Mouse (Mus musculus) neural tube, embryonic 14.5 days (tissue): ENCODE measurements around the gene Pgpep1l. TPM values are rescaled to one million over a fixed set of nuclear protein-coding genes. Genes with fewer than 3 reads are reported as not detected.

Experiments
- ATAC-seq: fragments of 200-750 bp; cut with Nextera tagmentation; 2 replicates; pipeline ENCODE4 v1.8.0; 2017; ENCODE audit warnings: low read depth, mild to moderate bottlenecking, moderate TSS enrichment, moderate library complexity
- H3K27ac ChIP-seq: fragments of 300-500 bp; sonication (generic); 2 replicates; pipeline ENCODE4 v1.5.1; 2014; ENCODE audit warnings: low read depth, mild to moderate bottlenecking, control low read depth, low read length, moderate library complexity, mixed read lengths
- H3K27me3 ChIP-seq: fragments of 300-500 bp; sonication (generic); 2 replicates; pipeline ENCODE4 v1.6.1; 2014; ENCODE audit warnings: low read length; ENCODE audit not compliant: control insufficient read depth, insufficient read depth
- H3K36me3 ChIP-seq: fragments of 300-500 bp; sonication (generic); 2 replicates; pipeline ENCODE4 v1.6.1; 2014; ENCODE audit warnings: low read length, mixed read lengths; ENCODE audit not compliant: control insufficient read depth, insufficient read depth
- H3K4me1 ChIP-seq: fragments of 300-500 bp; sonication (generic); 2 replicates; pipeline ENCODE4 v1.6.1; 2014; ENCODE audit warnings: low read length; ENCODE audit not compliant: control insufficient read depth, insufficient read depth
- H3K4me2 ChIP-seq: fragments of 300-500 bp; sonication (generic); 2 replicates; pipeline ENCODE4 v1.6.1; 2014; ENCODE audit warnings: mild to moderate bottlenecking, low read depth, low read length, control low read depth
- H3K4me3 ChIP-seq: fragments of 300-500 bp; sonication (generic); 2 replicates; pipeline ENCODE4 v1.5.1; 2014; ENCODE audit warnings: low read depth, low read length, control low read depth, mixed read lengths
- H3K9ac ChIP-seq: fragments of 300-500 bp; sonication (generic); replicated peaks from 2 replicates; pipeline ENCODE4 v1.6.1; 2014; ENCODE audit warnings: low read depth, mild to moderate bottlenecking, control low read depth, low read length, mixed read lengths
- H3K9me3 ChIP-seq: fragments of 300-500 bp; sonication (generic); 2 replicates; pipeline ENCODE4 v1.6.1; 2016; ENCODE audit warnings: low read length; ENCODE audit not compliant: control insufficient read depth
- WGBS: fragments of 180-500 bp; shearing (Covaris S2); extraction: QIAGEN DNeasy Blood & Tissue Kit; methylation state at CpG from one replicate; pipeline ENCODE4 v1.1.7; 2014; 5-methylcytosine and 5-hydroxymethylcytosine counted together
- polyA plus RNA-seq: library from polyadenylated mRNA; unstranded; fragments of >200 nt; fragmentation: Nextera tagmentation; extraction: Ambion mirVana; gene quantifications from 2 replicates; pipeline ENCODE4 v1.2.1, GENCODE M21; 2014

The Pgpep1l gene
- polyA plus RNA-seq, 1 experiment from 2014 or later: not detected

DNA sequence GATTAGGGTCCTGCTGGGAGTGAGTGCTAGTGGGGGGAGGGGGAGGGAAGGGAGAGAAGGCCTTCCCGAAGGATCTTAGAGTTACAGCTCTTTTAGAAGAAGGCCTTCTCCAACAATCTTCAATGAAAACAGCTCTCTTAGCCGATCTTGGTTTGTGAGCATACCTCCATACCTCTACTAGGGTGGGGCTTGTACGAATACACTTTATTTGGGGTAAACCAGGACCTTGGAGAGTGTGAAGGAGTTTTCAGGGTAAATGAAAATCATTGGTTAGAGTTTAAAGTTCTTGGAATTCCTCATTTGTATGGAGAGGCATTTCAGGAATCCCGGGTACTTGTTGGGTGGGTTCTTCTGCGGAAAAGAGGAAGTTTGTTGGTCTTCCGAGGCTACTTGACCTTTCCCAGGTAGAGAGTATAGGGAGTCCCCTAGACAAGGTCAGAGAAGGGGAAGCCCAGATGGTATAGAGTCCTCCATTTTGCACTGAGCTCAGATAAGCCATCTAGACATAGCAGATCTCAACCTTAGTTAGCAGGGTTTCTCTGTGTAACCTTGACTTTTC lies 4.4 kb downstream of the Pgpep1l start:
- Histone ChIP-seq H3K9ac (no peak overlapping the region), H3K9me3 (no peaks in the 10 kb centered on the region), H3K36me3 (no peaks in the 10 kb centered on the region), H3K4me1 (peaks cover 7% of the 10 kb centered on the region; the same call in 1 of the 2 replicates), H3K27me3 (no peaks in the 10 kb centered on the region), H3K27ac (no peak overlapping the region), H3K4me3 (no peak overlapping the region), H3K4me2 (no peak overlapping the region)
- no peak for ATAC-seq
- 92% methylated on average over 6 of the region's 6 CpGs for WGBS

DNA sequence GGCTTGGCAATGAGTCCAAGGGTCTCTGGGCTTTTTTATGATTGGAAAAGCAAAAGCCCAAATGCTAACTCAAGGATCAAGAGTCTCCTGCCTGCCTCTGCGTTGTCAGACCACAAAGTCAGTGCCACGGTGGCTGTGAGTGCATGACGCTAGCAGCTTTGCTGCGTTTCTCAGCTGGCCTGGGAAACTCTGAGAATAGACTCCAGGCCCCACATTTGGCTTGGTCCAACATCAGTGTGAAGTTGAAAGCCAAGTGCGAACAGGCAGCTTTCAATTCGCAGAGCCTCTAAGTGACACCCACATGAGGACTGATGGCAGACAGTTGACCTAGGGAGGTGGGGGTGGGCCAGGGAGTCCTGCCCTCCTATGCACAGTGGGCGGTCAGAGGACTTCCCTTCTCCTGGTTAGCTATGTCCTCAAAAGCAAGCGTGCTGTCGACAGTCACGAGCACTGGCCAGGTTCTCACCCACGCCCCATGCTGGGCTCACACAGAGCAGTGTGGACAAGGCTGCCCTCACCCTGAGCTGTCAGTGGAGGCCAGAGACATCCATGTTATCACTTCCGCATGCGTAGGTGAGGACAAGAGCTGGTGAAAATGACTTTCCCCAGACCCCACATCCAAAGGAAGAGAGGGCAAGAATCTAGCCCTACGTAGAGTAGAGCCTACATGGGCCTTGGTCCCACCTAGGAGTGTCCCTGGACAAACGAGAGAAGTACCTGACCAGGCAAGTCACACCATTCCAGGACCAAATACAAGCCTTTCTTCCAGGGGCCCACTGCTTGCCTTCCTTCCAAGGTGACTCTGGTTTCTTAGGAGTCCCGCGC lies 5.5 kb downstream of the Pgpep1l start:
- Histone ChIP-seq H3K4me3 (no peak overlapping the region), H3K27ac (no peak overlapping the region), H3K27me3 (no peaks in the 10 kb centered on the region), H3K9me3 (no peaks in the 10 kb centered on the region), H3K9ac (no peak overlapping the region), H3K4me2 (no peak overlapping the region), H3K4me1 (no peaks in the 10 kb centered on the region), H3K36me3 (no peaks in the 10 kb centered on the region)
- whole genome bisulfite sequencing: 86% methylated on average over 17 of the region's 17 CpGs
- no peak for ATAC-seq

DNA sequence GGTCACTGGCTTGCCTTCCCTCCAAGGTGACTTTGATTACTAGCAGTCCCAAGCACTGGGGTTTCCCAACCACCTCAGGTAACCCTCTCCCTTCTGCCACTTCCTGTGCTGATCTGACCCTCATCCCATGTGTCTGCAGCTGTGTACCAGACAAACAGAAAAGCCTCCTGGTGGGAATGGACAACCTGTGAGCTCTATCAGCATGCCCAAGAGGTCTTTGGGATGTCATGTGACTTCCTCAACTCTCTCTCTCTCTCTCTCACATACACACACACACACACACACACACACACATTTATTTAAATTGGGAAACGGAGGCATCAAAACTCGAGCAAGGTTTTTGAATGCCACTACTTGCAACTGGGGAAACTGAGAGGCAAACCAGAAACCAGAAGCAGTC lies 6.3 kb downstream of the Pgpep1l start:
- Histone ChIP-seq H3K9ac (no peak overlapping the region), H3K27ac (no peak overlapping the region), H3K9me3 (no peaks in the 10 kb centered on the region), H3K4me1 (no peaks in the 10 kb centered on the region), H3K4me2 (no peak overlapping the region), H3K36me3 (no peaks in the 10 kb centered on the region), H3K27me3 (no peaks in the 10 kb centered on the region), H3K4me3 (no peak overlapping the region)
- ATAC-seq: no peak
- WGBS: 63% methylated on average over 2 of the region's 2 CpGs

- H3K9ac ChIP-seq: no peak overlapping the region
- no peak for ATAC-seq
- H3K4me3 ChIP-seq: no peak overlapping the region
- H3K36me3 ChIP-seq: no peaks in the 10 kb centered on the region
- H3K4me2 ChIP-seq: no peak overlapping the region
- H3K27me3 ChIP-seq: no peaks in the 10 kb centered on the region
- no peaks in the 10 kb centered on the region for H3K9me3 ChIP-seq
- H3K4me1 ChIP-seq: no peaks in the 10 kb centered on the region
- 83% methylated on average over 3 of the region's 3 CpGs for WGBS
- H3K27ac ChIP-seq: no peak overlapping the region
Measured at GRCm38 (mm10) chr7:68250902-68251301, 13.1 kb downstream of the Pgpep1l start.

GRCm38 (mm10) chr7:68250411-68250810 lies 13.6 kb downstream of the Pgpep1l start:
- WGBS: 88% methylated on average over 1 of the region's 1 CpGs
- H3K36me3 ChIP-seq: no peaks in the 10 kb centered on the region
- no peak overlapping the region for H3K4me2 ChIP-seq
- H3K27me3 ChIP-seq: no peaks in the 10 kb centered on the region
- no peaks in the 10 kb centered on the region for H3K9me3 ChIP-seq
- no peak overlapping the region for H3K4me3 ChIP-seq
- no peak overlapping the region for H3K9ac ChIP-seq
- no peak for ATAC-seq
- H3K27ac ChIP-seq: no peak overlapping the region
- no peaks in the 10 kb centered on the region for H3K4me1 ChIP-seq

GRCm38 (mm10) chr7:68246249-68246648 lies 17.8 kb downstream of the Pgpep1l start:
- Histone ChIP-seq H3K27me3 (no peaks in the 10 kb centered on the region), H3K36me3 (no peaks in the 10 kb centered on the region), H3K4me1 (no peaks in the 10 kb centered on the region), H3K4me2 (no peak overlapping the region), H3K9me3 (no peaks in the 10 kb centered on the region), H3K9ac (no peak overlapping the region), H3K27ac (no peak overlapping the region), H3K4me3 (no peak overlapping the region)
- no peak for ATAC-seq
- 77% methylated on average over 8 of the region's 8 CpGs for WGBS

GRCm38 (mm10) chr7:68245681-68246080 lies 18.4 kb downstream of the Pgpep1l start:
- no peak for ATAC-seq
- no peaks in the 10 kb centered on the region for H3K36me3 ChIP-seq
- H3K9ac ChIP-seq: no peak overlapping the region
- H3K9me3 ChIP-seq: no peaks in the 10 kb centered on the region
- H3K4me1 ChIP-seq: no peaks in the 10 kb centered on the region
- H3K4me3 ChIP-seq: no peak overlapping the region
- WGBS: 48% methylated on average over 4 of the region's 4 CpGs
- no peaks in the 10 kb centered on the region for H3K27me3 ChIP-seq
- H3K4me2 ChIP-seq: no peak overlapping the region
- H3K27ac ChIP-seq: no peak overlapping the region

DNA sequence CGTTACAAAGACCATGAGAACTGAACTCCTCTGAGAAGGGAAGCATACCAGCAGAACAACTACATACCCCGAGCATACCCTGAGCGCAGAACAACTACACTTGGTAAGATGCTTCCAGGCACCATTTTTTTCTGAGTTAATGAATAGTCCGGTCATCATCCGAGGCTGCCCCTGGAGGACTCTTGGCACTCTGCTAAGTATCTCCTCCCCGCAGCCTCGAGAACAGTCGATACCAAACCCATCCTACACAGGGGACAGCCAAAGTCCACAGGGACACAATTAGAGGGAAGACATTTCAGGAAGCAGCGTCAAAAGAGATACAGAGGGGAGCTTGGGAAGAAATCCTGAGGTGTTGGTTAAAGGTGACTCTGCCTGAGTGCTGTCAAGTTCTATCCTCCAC lies 22.8 kb downstream of the Pgpep1l start:
- H3K36me3 ChIP-seq: no peaks in the 10 kb centered on the region
- no peaks in the 10 kb centered on the region for H3K9me3 ChIP-seq
- no peaks in the 10 kb centered on the region for H3K4me1 ChIP-seq
- H3K9ac ChIP-seq: no peak overlapping the region
- H3K27me3 ChIP-seq: no peaks in the 10 kb centered on the region
- ATAC-seq: no peak
- no peak overlapping the region for H3K27ac ChIP-seq
- no peak overlapping the region for H3K4me2 ChIP-seq
- H3K4me3 ChIP-seq: no peak overlapping the region
- WGBS: 76% methylated on average over 9 of the region's 9 CpGs

DNA sequence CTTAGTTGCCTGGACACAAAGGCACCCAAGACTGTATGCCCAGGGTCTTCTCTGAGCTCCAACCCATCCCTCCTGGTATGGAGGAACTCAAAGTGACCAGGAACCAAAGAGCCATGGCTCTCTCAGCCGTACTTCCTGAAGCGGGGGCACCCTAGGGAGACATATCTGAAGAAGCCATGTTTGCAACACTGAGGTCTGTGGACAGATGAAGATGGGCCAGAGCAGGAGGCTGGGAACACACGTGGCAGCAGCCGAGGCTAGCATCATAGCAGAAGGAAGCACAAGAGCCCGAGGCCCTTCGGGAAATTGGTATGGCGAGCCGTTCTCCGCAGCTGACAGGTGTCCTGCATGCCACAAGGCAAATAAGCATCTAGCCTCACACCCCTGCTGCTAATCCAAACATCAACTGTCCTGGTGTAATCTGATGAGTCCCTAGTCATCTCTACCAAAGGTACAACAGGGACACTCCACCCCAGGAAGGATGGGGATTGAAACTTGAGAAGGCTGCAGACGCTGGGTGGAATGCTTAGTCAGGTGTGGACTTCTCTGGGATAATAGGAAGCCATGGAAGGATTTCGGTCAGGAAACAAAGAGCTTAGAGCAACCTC lies 24.7 kb downstream of the Pgpep1l start:
- H3K27ac ChIP-seq: no peak overlapping the region
- no peak overlapping the region for H3K4me3 ChIP-seq
- no peaks in the 10 kb centered on the region for H3K9me3 ChIP-seq
- WGBS: 65% methylated on average over 11 of the region's 11 CpGs
- H3K4me1 ChIP-seq: no peaks in the 10 kb centered on the region
- H3K4me2 ChIP-seq: no peak overlapping the region
- no peak for ATAC-seq
- H3K27me3 ChIP-seq: no peaks in the 10 kb centered on the region
- no peaks in the 10 kb centered on the region for H3K36me3 ChIP-seq
- no peak overlapping the region for H3K9ac ChIP-seq
